Mouse (Mus musculus): Measurements from ENCODE around the gene Ppp1r3g. TPM values are rescaled to one million over a fixed set of nuclear protein-coding genes. Genes with fewer than 3 reads are reported as not detected.

The Ppp1r3g gene
- 1.6 and 1.7 TPM in 2 replicates for polyA plus RNA-seq (2012; rRNA removed)

DNA sequence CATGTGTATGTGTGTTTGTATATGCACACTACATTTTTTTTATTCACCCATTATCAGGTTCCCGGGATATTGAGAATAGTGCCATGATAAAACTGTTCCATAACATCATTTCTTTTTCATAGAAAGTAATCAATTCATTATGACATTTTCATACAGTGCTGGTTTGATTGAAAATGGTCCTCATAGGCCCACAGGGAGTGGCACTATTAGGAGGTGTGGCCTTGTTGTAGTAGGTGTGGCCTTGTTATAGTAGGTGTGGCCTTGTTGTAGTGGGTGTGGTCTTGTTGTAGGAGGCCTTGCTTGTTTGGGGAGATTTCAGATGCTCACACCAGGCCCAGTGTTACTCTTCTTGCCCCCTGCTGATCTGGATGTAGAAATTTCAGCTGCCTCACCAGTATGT is at the start of gene Ppp1r3g:
Gene Ppp1r3g, plus strand, starts transcription at position 301 of the 400 bp plus-strand sequence.
- TF ChIP-seq POLR2A (IDR thresholded peaks at IDR 0.05; ENCODE audit: borderline replicate concordance, insufficient read depth, low read length) (no peak), CTCF (IDR thresholded peaks at IDR 0.05; ENCODE audit: borderline replicate concordance, insufficient read depth, low read depth, low read length) (no peak)
- no peaks in the 10 kb centered on the region for H3K27me3 ChIP-seq (ENCODE audit: control insufficient read depth, insufficient read depth, low read length)
- no peak within 1 kb of the TSS for H3K27ac ChIP-seq (ENCODE audit: insufficient read depth, low read length)
- H3K4me3 ChIP-seq (replicated peaks; ENCODE audit: insufficient read depth, low read depth, low read length): no peak within 1 kb of the TSS
- DNase-seq: no peak
- no peaks in the 10 kb centered on the region for H3K4me1 ChIP-seq (ENCODE audit: control insufficient read depth, insufficient read depth, low read length)
- WGBS: 100% methylated on average over 1 of the region's 1 CpGs

DNA sequence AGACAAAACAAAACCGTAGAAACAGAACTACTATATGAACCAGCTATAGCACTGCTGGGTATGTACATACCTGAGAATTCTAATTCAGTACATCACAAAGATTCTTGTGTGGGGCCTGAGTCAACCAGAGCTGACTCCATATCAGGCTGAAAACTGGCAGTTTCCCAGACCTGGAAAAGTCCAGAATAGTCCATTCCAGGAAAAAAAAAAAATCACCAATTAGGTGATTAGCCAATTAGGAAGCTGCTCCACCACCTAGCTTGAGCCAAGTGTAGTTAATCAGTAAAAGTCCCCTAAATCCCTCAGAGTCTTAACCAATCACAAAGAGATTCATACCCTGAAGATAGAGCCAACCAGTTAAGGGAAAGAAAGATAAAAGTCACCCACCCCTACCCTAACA is 47.2 kb upstream of the Ppp1r3g start:
- Histone ChIP-seq H3K27me3 (ENCODE audit: control insufficient read depth, insufficient read depth, low read length) (no peaks in the 10 kb centered on the region; the same call in 1 of the 2 replicates), H3K4me1 (ENCODE audit: control insufficient read depth, insufficient read depth, low read length) (no peaks in the 10 kb centered on the region), H3K27ac (ENCODE audit: insufficient read depth, low read length) (no peak overlapping the region), H3K4me3 (replicated peaks; ENCODE audit: insufficient read depth, low read depth, low read length) (no peak overlapping the region)
- WGBS: 90% methylated on average over 1 of the region's 1 CpGs
- DNase-seq: no peak
- no peak for TF ChIP-seq POLR2A (IDR thresholded peaks at IDR 0.05; ENCODE audit: borderline replicate concordance, insufficient read depth, low read length)
- no peak for TF ChIP-seq CTCF (IDR thresholded peaks at IDR 0.05; ENCODE audit: borderline replicate concordance, insufficient read depth, low read depth, low read length)

DNA sequence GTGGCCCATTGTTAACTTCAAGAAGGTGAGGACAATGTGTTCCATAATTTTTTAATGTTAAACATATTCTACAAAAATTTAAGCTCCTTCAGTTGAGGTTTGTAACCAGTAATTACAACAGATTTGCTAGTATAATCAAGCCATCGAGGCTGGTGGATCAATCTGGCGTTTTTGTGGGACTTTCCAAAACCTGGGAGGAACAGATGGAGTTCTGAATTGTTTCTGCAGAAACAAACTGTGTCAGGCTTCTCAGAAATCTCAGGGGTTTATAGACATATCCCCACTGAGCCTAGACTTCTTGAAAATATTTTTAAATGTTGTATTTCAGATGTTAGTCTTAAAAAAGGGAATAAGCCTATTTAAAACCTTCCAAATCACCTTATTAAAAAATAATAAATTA is 20.6 kb upstream of the Ppp1r3g start:
- 31% methylated on average over 2 of the region's 2 CpGs for WGBS
- TF ChIP-seq CTCF (IDR thresholded peaks at IDR 0.05; ENCODE audit: borderline replicate concordance, insufficient read depth, low read depth, low read length) (no peak), POLR2A (IDR thresholded peaks at IDR 0.05; ENCODE audit: borderline replicate concordance, insufficient read depth, low read length) (no peak)
- no peaks in the 10 kb centered on the region for H3K4me1 ChIP-seq (ENCODE audit: control insufficient read depth, insufficient read depth, low read length)
- no peak for DNase-seq
- H3K27ac ChIP-seq (ENCODE audit: insufficient read depth, low read length): no peak overlapping the region
- H3K4me3 ChIP-seq (replicated peaks; ENCODE audit: insufficient read depth, low read depth, low read length): no peak overlapping the region
- no peaks in the 10 kb centered on the region for H3K27me3 ChIP-seq (ENCODE audit: control insufficient read depth, insufficient read depth, low read length)

DNA sequence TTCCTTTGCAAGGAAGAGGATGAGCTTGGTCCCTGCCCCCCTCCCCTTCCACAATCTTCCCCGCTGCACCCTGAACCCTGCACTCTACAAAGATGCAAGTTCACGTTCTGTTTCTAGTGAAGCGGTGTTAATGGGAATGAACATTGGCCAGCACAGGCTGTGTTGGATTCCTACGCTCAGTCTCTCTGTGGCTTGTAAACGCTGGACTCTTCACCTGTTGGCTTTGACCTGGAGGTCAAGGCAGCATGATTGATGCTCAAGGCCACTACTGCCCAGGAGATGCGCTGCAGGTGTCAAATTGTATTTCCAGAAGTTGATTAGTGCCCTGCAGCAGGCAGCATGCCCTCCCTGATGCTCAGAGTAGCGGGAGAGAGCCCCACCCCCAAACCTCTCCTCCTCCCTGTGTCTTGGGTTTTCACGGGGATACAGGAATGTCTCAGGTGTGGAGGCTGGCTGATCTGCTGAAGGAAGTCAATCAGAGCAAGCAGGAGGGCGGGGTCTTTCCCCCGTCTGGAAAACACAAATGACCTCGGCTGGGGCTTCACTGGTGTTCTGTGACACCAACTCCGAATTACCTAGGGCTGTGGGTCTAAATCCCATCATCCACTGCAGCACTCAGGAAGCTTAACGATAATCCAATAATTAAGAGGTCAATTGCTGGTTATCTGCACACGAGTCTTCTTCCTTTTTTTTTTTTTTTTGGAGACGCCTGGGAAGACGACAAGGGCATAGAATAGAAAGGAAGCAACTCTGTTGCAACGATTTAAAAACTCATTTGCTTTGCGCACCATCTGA is 18.6 kb upstream of the Ppp1r3g start:
- Histone ChIP-seq H3K4me1 (ENCODE audit: control insufficient read depth, insufficient read depth, low read length) (no peaks in the 10 kb centered on the region), H3K27ac (ENCODE audit: insufficient read depth, low read length) (no peak overlapping the region), H3K27me3 (ENCODE audit: control insufficient read depth, insufficient read depth, low read length) (no peaks in the 10 kb centered on the region), H3K4me3 (replicated peaks; ENCODE audit: insufficient read depth, low read depth, low read length) (no peak overlapping the region)
- no peak for DNase-seq
- 78% methylated on average over 18 of the region's 18 CpGs for WGBS
- no peak for TF ChIP-seq POLR2A (IDR thresholded peaks at IDR 0.05; ENCODE audit: borderline replicate concordance, insufficient read depth, low read length)
- no peak for TF ChIP-seq CTCF (IDR thresholded peaks at IDR 0.05; ENCODE audit: borderline replicate concordance, insufficient read depth, low read depth, low read length)

DNA sequence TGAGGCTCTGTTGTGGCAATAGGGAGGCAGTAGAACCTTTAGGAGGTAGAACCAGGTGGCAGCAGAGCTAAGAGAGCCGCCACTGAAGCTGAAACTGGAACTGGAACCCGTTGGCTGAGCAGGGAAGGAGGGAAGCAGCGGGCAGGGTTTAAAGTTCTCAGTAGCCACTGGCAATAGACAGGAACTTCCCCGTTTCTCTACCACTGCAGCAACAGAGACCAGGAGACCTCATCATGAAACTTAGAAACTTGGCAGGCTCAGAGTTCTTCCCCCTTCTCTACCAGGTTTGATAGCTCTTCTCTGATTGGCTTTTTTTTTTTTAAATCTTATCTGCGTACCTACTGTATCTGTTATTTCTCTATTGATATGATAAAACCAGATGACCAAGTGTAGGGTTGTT is 17.7 kb upstream of the Ppp1r3g start:
- TF ChIP-seq POLR2A (IDR thresholded peaks at IDR 0.05; ENCODE audit: borderline replicate concordance, insufficient read depth, low read length) (no peak), CTCF (IDR thresholded peaks at IDR 0.05; ENCODE audit: borderline replicate concordance, insufficient read depth, low read depth, low read length) (no peak)
- H3K27me3 ChIP-seq (ENCODE audit: control insufficient read depth, insufficient read depth, low read length): no peaks in the 10 kb centered on the region
- H3K4me1 ChIP-seq (ENCODE audit: control insufficient read depth, insufficient read depth, low read length): no peaks in the 10 kb centered on the region
- H3K27ac ChIP-seq (ENCODE audit: insufficient read depth, low read length): no peak overlapping the region
- no peak overlapping the region for H3K4me3 ChIP-seq (replicated peaks; ENCODE audit: insufficient read depth, low read depth, low read length)
- no peak for DNase-seq
- 83% methylated on average over 5 of the region's 5 CpGs for WGBS

DNA sequence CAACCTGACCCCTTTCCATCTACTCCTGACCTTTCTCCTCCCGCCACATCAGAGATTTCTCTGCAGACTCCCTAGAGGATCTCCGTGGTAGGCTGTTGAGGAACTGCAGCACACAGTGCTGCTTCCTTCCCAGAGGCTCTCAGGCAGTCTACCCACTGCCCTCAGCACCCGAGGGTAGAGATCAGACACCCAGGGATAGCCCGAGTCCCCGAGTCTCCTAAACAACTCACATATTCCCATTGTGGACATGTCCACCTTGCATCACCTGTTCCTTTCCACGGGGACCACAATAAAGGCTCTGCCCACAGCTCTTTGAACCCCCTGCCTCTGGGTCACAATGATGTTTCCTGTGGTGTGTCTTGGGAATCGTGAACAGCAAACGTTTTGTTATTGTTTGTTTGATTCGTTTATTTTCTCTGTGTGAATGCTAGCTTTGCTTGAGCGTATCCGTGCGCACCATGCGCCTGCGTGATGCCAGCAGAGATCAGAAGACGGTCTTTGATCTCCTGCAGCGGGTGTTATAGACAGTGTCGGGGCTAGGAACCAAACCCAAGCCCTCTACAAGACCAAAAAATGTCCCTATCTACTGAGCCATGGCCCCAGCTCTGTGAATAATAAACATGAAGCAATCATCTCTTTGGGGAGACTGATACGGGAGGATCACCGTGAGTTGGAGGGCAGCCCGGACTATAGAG is 11.8 kb upstream of the Ppp1r3g start:
- no peaks in the 10 kb centered on the region for H3K27me3 ChIP-seq (ENCODE audit: control insufficient read depth, insufficient read depth, low read length)
- no peaks in the 10 kb centered on the region for H3K4me1 ChIP-seq (ENCODE audit: control insufficient read depth, insufficient read depth, low read length)
- no peak overlapping the region for H3K27ac ChIP-seq (ENCODE audit: insufficient read depth, low read length)
- no peak overlapping the region for H3K4me3 ChIP-seq (replicated peaks; ENCODE audit: insufficient read depth, low read depth, low read length)
- DNase-seq: no peak
- WGBS: 74% methylated on average over 20 of the region's 20 CpGs
- TF ChIP-seq CTCF (IDR thresholded peaks at IDR 0.05; ENCODE audit: borderline replicate concordance, insufficient read depth, low read depth, low read length) (no peak), POLR2A (IDR thresholded peaks at IDR 0.05; ENCODE audit: borderline replicate concordance, insufficient read depth, low read length) (no peak)

DNA sequence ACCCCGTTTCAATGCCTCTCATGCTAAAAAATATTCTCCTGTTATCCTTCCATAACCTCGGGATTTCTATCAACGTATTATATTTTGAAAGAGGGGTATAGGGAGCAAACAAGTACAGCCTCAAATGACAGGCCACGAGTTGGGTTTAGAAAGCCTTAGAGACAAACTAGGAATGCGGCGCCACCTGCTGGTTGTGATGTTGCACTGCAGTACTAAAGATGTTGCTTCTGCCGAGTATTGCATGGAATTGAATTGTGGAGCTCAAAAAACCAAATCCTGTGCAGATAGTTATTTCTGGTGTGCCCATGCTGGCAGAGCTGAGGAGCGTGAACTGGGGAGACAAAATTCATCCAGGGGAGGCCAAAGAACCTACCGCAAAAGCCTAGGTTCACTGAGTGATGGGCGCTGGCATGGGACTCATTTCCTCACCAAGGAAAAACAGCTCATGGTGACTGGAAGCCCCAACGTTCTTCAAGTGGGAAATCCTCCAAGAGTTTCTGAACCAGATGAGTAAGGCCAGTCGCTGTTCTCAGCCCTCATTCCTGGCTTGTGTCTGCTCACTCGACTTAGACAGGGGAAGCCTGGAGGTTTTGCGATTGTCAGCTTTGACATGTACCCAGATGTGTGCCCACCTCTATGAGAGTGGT is 11.2 kb upstream of the Ppp1r3g start:
- Histone ChIP-seq H3K4me3 (replicated peaks; ENCODE audit: insufficient read depth, low read depth, low read length) (no peak overlapping the region), H3K27me3 (ENCODE audit: control insufficient read depth, insufficient read depth, low read length) (no peaks in the 10 kb centered on the region), H3K27ac (ENCODE audit: insufficient read depth, low read length) (no peak overlapping the region), H3K4me1 (ENCODE audit: control insufficient read depth, insufficient read depth, low read length) (no peaks in the 10 kb centered on the region)
- peak; percentile 58 to 75 for DNase-seq
- 14% methylated on average over 14 of the region's 14 CpGs for WGBS
- TF ChIP-seq CTCF (IDR thresholded peaks at IDR 0.05; ENCODE audit: borderline replicate concordance, insufficient read depth, low read depth, low read length) (peak; percentile 89), POLR2A (IDR thresholded peaks at IDR 0.05; ENCODE audit: borderline replicate concordance, insufficient read depth, low read length) (no peak)
